ENCODE assay signal across 7 mouse cellular contexts in the genomic region with DNA sequence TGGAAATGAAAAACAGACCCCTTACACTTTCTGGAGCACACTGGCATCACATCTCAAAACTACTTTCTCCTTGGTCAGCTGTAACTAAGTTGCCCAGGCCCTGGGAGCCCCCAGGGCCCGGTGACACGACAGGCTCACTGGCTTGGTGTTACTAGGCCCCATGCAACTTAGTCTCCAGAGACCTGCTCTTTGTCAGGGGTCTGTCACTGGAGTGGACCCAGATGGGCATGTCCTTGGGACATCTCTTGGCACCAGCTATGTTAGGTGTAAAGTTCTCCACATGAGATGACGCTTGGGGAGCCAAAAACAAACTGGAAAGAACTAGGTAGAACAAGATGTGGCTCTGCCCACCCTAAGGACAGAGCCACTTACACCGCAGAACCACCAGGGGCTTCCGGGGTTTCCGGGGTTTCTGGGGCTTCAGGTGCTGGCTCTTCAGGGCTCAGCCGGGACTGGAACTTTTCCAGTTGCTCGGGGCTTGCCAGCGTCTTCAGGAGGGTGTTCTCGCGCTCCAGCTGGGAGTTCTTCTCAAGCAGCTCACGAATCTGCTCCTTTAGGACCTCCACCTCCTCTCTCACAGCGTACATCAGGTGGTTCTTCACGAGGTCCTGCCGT. TPM values are rescaled to one million over a fixed set of nuclear protein-coding genes. Genes with fewer than 3 reads are reported as not detected.
DNase-seq lines count a peak whose midpoint lies in the region; ATAC-seq and TF ChIP-seq lines count a peak whose summit lies in the region.

No protein-coding gene starts in this region.

- DNase-seq in kidney, adult 11 months, result no peak
- DNase-seq in G1E (ENCODE audit: low spot score), result no peak
- DNase-seq in embryo, embryonic 10 days (ENCODE audit: low spot score), result no peak
- no peak for DNase-seq in urinary bladder, postnatal 10 days (ENCODE audit: low spot score)

- no peaks in the 10 kb centered on the region for H3K36me3 ChIP-seq in kidney, embryonic 15.5 days
- peaks cover 18% of the 10 kb centered on the region for H3K36me3 ChIP-seq in G1E (replicated peaks)
- no peaks in the 10 kb centered on the region for H3K36me3 ChIP-seq in embryonic facial prominence, embryonic 15.5 days

- H3K27me3 ChIP-seq in kidney, embryonic 15.5 days, result peaks cover 74% of the 10 kb centered on the region
- H3K27me3 ChIP-seq in G1E (ENCODE audit: insufficient read depth, low read length), result no peaks in the 10 kb centered on the region
- H3K27me3 ChIP-seq in embryonic facial prominence, embryonic 15.5 days, result peaks cover 5% of the 10 kb centered on the region

- no peak overlapping the region for H3K27ac ChIP-seq in kidney, embryonic 15.5 days
- no peak overlapping the region for H3K27ac ChIP-seq in embryonic facial prominence, embryonic 15.5 days (replicated peaks)
- no peak overlapping the region for H3K27ac ChIP-seq in olfactory bulb, adult 2 months (ENCODE audit: insufficient read depth, low read depth, low read length)

- TF ChIP-seq CTCF in G1E (IDR thresholded peaks at IDR 0.05; ENCODE audit: low read depth, low read length), result no peak
- TF ChIP-seq CTCF in olfactory bulb, adult 2 months (IDR thresholded peaks at IDR 0.05; ENCODE audit: insufficient read depth, low read depth, low read length), result no peak

- H3K4me1 ChIP-seq in kidney, embryonic 15.5 days, result 0 out of 2 replicates have a peak, but pooled peaks cover 13% of the 10 kb centered on the region
- H3K4me1 ChIP-seq in G1E (ENCODE audit: insufficient read depth, low read depth, low read length), result peaks cover 48% of the 10 kb centered on the region
- no peaks in the 10 kb centered on the region for H3K4me1 ChIP-seq in embryonic facial prominence, embryonic 15.5 days
- peaks cover 4% of the 10 kb centered on the region; the same call in 1 of the 2 replicates for H3K4me1 ChIP-seq in olfactory bulb, adult 2 months (ENCODE audit: control insufficient read depth, insufficient read depth, low read length)

- H3K4me3 ChIP-seq in kidney, embryonic 15.5 days (replicated peaks), result no peak overlapping the region; the same call in 1 of the 2 replicates
- H3K4me3 ChIP-seq in G1E (ENCODE audit: low read depth, low read length), result peak overlapping the region; percentile 64; the same call in 1 of the 2 replicates
- no peak overlapping the region for H3K4me3 ChIP-seq in embryonic facial prominence, embryonic 15.5 days (replicated peaks)
- H3K4me3 ChIP-seq in olfactory bulb, adult 2 months (ENCODE audit: insufficient read depth, low read depth, low read length), result peak overlapping the region; percentile 16

- no peak overlapping the region for H3K9ac ChIP-seq in kidney, embryonic 15.5 days
- H3K9ac ChIP-seq in embryonic facial prominence, embryonic 15.5 days, result no peak overlapping the region

- no peaks in the 10 kb centered on the region for H3K9me3 ChIP-seq in kidney, embryonic 15.5 days (replicated peaks)
- no peaks in the 10 kb centered on the region for H3K9me3 ChIP-seq in G1E (replicated peaks)
- no peaks in the 10 kb centered on the region for H3K9me3 ChIP-seq in embryonic facial prominence, embryonic 15.5 days (replicated peaks)

- no peak for TF ChIP-seq POLR2A in olfactory bulb, adult 2 months (IDR thresholded peaks at IDR 0.05; ENCODE audit: insufficient read depth, low read depth, low read length)

- ATAC-seq in kidney, embryonic 15.5 days (replicated peaks; ENCODE audit: low FRiP score), result no peak
- no peak for ATAC-seq in G1E (ENCODE audit: extremely low read depth, insufficient number of reproducible peaks, low FRiP score, poor library complexity, severe bottlenecking)
- no peak for ATAC-seq in embryonic facial prominence, embryonic 15.5 days (ENCODE audit: insufficient number of reproducible peaks, low FRiP score, low TSS enrichment, low read depth)

- H3K4me2 ChIP-seq in kidney, embryonic 15.5 days, result peak overlapping the region; percentile 9; the same call in 1 of the 2 replicates
- H3K4me2 ChIP-seq in embryonic facial prominence, embryonic 15.5 days (replicated peaks), result peak overlapping the region; percentile 51

- WGBS in kidney, embryonic 15.5 days, result 83% methylated on average over 15 of the region's 15 CpGs
- WGBS in embryonic facial prominence, embryonic 15.5 days, result 87% methylated on average over 15 of the region's 15 CpGs
- WGBS in olfactory bulb, adult 2 months, result 76% methylated on average over 15 of the region's 15 CpGs

RNA-seq across cellular contexts. Expression of a gene that starts 59.9 kb away (rescaled TPM):
- 98.2 and 98.7 TPM in 2 replicates for polyA plus RNA-seq in kidney, embryonic 15.5 days (2015; fragmentation: Nextera tagmentation; extraction: Ambion mirVana)
- total RNA-seq in G1E (2014; fragmentation: Nextera tagmentation) (86.0 and 93.8 TPM in 2 replicates), G1E (2017) (44.5 and 44.9 TPM in 2 replicates)
- 31.0 and 52.5 TPM in 2 replicates for polyA plus RNA-seq in G1E (2012)
- 129 and 132 TPM in 2 replicates for polyA plus RNA-seq in embryonic facial prominence, embryonic 15.5 days (2015; fragmentation: Nextera tagmentation; extraction: Ambion mirVana)
- not detected in 2 replicates for polyA plus RNA-seq in olfactory bulb, adult 2 months (2012; ENCODE audit: insufficient read depth, insufficient read length, low replicate concordance, missing spikeins)

Comparison
In these comparisons a context has a peak if more than half of its experiments do, and no peak if none do; other contexts are left out.
1. H3K4me3 ChIP-seq: peak in G1E (single experiment) and olfactory bulb, adult 2 months (single experiment); none in kidney, embryonic 15.5 days (single experiment) and embryonic facial prominence, embryonic 15.5 days (single experiment).